Mouse (Mus musculus) adrenal gland, postnatal 25 days (tissue): ENCODE measurements around the gene Gm9958. TPM values are rescaled to one million over a fixed set of nuclear protein-coding genes. Genes with fewer than 3 reads are reported as not detected.

Source experiments
- DNase-seq: peaks from one replicate; pipeline ENCODE4 v3.0.0; 2021; ENCODE audit warnings: mixed read lengths
- long read RNA-seq: library from polyadenylated mRNA; stranded (forward); transcript quantifications from one replicate; pipeline ENCODE4 v2.0.0, GENCODE M21; 2021
- total RNA-seq: library from RNA; stranded (reverse); gene quantifications from 2 replicates; pipeline ENCODE4 v1.2.3, GENCODE M21; 2021

Gm9958 gene
- 4.2 and 5.9 TPM in 2 replicates for total RNA-seq
- long read RNA-seq, partial matches to known transcripts: 0 of 1 reads
- long read RNA-seq, other reads (novel, unspliced or antisense): 0 of 1 reads

DNA sequence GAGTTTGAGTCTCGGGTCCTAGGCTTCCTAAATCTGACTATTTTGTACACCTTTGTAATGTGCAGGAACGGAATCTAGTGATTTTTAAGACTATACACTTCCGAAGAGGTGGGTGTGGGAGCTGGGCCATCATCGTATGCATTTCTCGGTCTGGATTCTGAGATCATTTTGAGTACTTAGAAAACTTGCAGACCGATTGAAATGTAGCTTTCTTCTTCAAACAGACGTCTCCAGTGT, at the start of gene Gm9958:
TSS of gene Gm9958 (plus strand) at position 138 of the 237 bp plus-strand sequence.
- no peak for DNase-seq

DNA sequence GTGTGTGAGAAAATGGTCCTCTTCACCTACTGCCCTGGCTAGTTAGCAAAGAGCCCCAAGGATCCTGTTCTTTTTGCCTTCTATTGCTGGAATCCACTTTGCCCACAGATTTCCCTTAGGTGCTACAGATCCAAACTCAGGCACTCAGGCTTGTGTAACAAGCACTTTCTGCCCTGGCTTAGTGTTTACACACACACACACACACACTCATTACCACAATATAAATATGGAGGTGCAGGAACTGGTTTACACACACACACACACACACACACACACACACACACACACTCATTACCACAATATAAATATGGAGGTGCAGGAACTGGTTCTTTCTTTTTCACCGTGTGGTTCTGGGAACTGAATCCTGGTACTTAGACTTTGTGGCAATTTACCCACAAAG, 35.9 kb upstream of the Gm9958 start:
- no peak for DNase-seq

DNA sequence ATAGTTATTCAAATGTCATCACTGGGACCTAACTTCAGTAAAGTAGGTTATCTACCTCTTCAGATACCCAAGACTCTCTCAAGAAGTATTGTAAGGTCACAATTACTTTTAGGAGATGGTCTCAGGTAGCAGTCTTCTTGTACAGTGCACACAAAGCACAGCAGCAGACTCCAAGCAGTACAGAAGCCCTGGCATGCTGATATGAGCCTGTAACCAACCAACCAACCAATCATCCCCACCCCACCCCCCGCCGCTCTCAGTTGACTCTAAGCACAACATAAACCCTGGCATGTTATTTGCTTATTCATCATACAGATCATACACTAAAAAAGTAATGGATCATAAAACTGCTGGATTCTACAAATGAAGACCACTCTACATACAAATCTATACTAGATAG, 34.5 kb upstream of the Gm9958 start:
- DNase-seq: no peak

DNA sequence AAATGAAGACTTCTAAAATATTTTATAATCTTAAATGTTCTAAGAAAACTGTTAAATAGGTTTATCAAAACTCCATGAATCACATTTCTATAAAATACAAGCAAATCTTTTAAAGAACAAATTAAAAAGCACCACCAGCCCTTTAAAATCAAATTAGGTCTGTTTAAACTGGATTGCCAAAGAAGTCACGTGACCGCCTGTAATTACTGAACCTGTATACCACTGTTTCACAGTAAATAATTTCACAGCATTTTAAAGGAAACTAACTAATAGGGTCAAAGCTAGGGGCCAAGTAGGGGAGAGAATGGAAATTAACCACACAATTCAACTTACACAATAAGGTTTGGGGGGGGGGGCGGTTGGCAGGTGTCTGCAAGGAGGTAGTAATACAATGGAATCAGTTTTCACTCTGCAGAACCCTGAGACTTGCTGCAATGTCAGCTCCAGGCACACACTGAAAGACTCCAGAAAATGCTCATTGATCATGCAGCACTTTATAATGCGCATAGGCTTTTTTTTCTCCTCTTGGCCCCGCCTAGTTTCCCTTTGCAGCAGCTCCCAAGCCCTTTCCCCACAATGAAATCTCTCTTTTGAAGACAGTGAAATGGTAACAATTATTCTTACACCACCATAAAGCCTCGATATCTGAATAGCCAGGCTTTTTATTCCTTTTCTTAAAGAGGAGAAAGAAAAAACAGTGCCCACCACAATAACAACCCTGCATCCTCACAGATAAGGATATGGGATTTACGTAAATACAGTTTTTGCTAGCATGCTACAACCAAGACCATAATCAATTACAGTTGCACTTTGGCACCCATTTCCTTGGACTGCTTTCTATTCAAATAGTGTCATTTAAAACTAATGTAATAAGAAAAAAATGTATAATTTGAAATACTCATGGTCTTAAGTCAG, 28.6 kb upstream of the Gm9958 start:
- DNase-seq: no peak

DNA sequence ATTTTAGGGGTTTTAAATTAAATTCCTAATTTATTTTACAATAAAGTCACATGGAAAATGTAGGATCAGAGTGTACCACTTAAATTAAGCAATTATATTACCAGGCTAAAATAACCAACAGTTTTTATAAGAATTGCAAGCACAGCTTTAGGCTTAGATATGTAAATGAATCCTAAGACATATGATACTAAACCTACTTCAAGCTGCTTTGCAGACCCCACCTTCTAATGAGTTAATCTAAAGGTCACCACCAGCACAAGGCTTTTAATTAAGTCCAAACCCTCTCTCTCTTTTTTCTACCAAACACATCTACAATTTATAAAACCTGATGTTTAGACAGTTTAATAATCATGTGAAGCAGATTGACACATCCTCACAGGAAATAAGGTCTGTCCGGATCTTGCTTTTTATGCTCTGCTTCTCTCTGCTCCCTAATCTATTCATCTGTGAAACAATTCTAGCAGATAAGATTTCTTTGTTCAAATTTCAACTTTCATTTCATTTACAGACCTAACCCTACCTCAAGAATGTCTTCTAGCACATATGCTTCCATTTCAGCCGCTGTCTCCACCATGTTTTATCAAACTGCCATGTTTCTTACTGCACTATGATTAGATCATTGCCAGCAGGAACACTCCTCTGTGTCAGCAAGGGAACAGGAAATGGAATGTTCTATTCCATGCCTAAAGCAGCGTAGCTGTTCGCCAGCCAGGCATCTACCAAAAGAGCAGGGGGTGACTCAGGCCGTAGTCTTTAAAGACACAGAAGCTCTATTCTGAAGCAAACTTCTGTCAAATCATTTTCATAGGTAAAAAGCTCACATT, 27.7 kb upstream of the Gm9958 start:
- peak; percentile 64 for DNase-seq

DNA sequence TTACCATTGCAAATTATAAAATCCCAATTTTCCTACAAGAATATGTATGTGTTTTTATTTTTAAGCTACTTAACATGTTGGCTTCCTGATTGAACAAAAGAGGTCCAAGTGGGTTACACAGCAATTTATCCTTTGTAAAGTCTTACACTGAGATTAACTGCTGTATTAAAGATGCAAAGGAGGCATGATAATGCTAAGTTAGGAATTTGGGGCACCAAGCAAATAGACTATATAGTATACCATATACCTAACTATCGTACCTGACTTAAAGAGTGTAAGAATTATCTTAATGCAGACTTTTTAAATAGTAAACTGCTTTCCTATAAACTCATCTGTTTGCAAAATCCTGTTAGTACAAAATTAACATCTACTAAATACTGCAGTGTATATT, 27.1 kb upstream of the Gm9958 start:
- DNase-seq: no peak

DNA sequence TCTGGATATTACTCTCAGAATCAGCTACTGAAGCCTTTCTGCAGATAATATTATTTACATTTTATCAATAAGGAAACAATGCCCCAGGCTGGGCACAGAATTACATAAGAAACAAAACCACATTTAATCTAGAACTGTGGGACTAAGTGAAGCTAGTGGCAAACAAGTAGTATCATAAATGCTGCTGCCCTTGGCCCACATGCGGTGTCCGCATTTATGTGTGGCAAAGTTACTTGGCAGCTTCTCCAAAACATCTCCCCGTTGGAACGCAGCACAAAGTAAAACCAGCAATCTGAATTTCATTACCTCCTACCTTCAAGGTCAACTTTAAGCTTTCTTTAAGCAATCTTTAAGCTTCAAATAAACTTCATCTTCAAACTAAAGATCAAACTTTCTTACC, 26.2 kb upstream of the Gm9958 start:
- peak; percentile 16 for DNase-seq

DNA sequence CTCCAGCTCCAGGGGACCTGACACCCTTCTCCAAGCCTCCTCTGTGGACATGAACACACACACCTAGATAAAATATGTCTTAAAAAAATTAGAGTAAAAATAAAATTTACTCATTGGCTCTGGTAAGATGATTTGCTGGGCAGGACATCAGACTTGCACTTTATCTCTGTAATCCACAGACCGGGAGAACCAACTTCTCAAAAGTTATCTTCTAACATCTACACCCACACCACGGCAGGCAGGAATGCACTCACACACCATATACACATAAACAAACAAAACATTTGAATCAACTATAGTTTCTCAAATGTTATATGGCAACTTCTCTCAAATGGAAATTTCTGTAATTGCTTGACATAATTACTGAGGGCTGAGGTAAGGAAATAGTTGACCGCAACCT, 20.1 kb upstream of the Gm9958 start:
- no peak for DNase-seq

DNA sequence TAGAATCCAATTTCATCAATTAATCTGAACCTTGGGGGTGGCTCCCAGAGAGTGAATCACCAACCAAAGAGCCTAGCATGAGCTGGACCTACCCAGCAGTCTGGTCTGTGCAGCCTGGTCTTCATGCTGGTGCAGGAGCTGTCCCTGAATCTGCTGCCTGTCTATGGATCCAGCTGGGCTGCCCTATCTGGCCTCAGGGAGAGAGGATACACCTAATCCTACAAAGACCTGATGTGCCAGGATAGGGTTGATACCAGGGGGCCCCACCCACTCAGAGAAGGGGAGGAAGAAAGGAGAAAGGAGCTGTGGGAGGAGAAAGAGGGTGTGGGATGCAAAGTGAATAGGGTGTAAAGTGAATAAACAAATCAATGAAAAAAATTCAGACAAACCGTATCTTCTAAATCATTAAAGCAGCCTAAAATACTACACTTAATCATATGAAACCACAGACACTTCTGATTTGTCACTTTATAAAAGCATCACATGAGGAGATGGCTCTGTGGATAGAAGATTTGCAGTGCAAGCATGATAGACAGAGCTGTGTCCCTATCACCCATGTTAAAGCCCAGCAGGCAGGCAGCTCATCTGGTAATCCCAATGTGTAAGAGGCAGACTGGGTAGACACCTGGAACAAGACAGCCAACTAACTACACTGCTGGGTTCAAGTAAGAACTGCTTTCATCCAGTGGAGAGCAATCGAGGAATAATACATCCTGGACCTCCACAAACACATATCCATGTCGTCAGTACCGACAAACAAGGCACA, 13.3 kb upstream of the Gm9958 start:
- DNase-seq: no peak

DNA sequence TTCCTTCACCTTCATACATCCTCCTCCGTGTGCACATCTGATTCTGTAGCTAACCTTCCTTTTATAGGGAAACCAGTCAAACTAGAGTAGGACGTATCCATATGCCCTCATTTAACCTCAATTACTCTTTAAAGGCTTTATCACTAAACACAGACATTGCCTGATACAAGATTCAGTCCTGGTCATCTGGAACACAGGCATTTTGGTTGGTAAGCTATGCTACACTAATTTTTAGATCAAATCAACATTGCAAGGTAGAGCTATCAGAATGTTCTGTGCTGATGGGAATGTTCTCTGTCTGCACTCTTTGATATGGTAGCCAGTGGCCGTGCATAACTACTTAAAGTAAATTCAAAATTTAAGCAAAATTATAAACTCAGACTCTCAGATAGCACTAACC, 11.2 kb upstream of the Gm9958 start:
- no peak for DNase-seq

DNA sequence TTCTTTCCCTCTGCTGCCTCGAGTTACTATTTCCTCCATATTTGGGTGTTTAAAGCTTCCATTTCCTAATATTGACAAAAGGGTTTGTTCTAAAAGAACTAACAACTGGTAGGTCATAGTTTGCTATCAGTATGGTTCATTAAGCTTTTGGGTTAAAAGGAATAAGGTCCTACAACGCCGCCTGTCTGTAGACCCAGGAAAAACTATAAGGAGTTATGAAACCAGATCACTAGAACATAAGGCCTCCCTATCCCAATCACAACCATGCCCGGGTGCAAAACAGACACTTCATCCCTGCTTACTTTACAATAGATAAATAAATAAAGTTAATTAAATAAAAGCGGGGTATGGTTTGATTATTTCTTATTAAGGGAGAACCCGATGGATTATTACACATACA, 2.5 kb upstream of the Gm9958 start:
- peak; percentile 54 for DNase-seq

DNA sequence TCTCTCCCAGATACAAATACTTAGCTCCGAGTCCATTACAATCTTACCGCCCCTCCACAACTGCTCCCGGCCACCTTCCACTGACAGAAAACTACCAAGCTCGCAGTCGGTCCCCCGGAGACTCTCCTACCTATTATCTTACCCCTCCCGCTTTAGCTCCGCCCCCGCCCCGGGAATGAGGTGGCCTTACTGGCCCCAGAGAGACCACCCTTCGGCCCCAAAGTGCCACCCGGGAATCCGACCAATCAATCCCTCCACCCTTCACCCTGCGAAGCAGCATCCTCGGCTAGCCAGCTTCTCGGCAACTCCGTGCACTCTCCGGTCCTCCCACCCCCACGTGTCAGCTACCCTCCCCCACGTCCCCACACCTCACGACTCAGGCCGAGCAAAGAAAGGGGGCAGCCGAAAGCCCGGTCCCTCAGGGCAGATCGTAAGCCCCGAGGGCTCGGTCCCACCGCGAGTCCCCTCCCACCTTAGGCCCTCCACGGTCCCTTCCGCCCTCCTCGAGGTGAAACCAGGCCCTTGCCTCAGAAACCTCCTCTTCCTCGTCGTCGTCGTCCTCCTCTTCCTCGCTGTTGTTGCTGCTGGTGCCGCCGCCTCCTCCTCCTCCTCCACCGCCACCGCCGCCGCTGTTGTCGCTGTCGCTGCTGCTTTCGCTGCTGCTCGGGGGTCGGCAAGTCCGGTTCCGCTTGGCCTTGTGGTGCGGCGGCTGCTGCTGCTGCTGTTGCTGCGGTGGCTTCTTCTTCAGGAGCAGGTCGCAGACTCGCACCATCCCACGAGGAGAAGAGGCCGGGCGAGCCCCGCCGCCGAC, 1.7 kb upstream of the Gm9958 start:
- peak; percentile 62 for DNase-seq

DNA sequence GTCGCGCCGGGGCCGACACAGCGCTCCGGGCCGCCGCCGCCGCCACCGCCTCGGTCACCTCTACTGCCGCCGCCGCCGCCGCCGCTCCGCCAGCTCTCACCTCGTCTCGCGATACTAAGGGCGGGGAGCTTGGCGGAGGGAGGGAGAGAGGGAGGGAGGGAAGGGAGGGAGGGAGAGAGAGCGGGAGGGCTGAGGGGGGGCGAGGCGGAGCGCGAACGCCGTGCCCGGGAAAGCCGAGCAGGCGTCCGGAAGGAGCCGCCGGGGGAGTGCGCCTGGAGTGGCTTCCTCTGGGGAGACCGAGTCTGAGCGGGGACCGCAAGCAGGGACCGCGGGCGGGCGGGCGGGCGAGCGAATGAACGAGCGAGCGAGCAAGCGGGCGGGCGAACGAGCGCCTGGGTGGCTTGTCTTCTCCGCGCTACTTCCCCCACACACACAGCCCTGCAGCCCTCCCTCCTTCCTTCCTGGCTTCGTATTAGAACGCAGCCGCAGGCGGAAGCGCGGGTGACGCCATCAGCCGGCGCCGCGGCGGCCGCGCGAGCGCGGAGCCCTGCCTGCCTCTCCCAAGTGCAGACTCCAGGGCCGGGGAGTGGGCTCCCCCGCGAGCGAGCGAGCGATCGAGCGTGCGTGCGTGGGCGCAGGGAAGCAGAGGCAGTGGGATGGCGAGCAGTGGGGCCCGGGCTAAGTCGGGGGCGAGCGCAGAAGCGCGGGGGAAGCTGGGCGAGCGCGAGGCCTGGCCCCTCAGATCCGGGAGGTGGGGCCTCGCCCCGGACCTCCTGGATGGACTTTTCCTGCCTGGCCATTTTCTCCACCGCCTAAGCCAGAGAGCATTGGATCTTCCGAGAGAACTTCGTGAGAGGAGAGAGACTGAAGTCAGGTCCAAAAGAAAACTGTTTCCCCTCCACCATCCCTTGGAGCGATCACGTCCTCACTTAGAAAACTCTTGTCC, 610 bp upstream of the Gm9958 start, which contains the start of gene Ankrd17:
TSS of gene Ankrd17 (minus strand) at position 457 of the 946 bp plus-strand sequence.
- DNase-seq: peak; percentile 89

DNA sequence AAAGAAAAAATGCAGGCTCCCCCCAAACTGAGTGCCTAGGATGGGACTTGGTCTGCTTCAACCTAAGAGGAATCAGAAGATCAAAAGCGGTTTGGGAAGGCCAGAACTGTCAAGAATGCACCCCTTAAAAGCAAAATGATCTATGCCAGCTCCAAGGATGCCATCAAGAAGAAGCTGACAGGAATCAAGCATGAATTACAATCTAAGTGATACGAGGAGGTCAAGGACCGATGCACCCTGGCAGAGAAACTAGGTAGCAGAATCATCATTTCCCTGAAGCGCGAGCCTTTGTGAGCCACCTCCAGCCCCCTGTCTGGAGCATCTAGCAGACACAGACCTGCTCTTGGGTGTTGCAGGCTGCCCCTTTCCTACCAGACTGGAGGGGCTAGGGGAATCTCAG, 3.4 kb downstream of the Gm9958 start:
- DNase-seq: peak; percentile 16

DNA sequence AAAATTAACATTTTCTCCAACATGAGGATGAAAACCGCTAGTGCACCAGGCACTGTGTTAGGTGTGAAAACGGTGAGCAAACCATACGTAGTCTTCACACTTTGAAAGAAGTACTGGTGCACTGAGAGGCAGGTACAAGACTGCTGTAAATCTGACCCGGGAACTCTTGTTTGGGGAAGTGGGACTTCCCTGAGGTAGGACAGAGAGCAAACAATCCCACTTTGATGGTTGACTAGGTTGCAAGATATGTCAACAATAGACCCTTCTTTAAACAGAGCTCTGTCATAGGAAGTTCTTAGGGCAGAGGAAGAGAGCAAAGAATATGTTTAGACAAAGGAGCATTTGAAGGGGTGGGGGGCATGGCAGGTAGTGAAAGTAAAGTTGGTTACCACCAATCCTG, 6.7 kb downstream of the Gm9958 start:
- no peak for DNase-seq

DNA sequence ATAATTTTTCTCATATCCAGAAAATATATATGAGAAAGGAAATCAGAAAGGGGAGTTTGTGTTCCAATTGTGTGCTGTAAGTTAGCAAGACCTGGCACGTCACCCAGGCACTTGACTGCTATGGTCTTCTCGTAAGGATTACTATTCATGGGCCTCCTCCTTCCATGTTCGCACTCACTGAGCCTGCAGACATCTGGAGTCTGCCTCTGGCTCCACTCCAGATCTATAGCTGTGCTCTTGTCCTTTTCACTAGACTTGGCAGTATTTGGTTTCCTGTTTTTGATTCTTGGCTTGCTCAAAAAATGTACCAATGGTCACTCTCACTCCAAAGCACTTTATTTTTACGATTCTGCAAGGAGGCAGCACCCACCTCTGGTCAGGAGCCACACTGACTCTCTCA, 14.5 kb downstream of the Gm9958 start:
- DNase-seq: no peak

DNA sequence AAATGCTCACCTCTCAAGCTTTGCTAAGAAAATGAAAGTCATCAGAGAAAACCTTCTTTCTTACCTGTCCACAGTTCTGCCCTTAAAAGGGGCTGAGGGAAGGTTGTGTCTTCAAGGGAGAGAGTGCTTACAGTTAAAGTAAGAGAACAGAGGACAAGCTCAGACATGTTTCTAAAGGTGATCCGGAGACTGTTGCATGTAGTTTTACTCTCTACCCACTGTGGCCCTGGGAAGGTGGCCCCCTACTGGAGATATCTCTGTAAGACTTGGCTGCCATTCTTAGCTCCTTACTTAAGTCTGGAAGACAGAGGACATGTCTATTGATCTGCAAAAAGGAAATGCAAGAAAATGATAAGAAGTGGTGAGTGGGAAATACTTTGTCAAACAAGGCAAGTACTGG, 16.1 kb downstream of the Gm9958 start:
- peak; percentile 16 for DNase-seq

DNA sequence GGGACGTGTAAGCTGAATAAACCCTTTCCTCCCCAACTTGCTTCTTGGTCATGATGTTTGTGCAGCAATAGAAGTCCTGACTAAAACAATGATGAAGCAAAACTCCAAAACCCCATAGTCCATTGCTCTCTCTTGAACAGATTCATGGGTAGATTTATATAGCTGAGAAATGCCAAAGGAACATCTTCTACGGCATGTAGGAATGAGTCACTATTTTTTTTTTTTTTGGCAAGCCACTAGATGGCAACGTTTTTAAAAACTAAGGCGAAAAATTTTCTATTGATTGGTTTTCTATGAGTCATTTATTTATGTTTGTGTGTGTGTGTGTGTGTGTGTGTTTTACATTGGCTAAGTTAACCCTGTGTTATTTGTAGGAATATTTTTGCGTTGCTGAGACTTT, 26.8 kb downstream of the Gm9958 start:
- no peak for DNase-seq

DNA sequence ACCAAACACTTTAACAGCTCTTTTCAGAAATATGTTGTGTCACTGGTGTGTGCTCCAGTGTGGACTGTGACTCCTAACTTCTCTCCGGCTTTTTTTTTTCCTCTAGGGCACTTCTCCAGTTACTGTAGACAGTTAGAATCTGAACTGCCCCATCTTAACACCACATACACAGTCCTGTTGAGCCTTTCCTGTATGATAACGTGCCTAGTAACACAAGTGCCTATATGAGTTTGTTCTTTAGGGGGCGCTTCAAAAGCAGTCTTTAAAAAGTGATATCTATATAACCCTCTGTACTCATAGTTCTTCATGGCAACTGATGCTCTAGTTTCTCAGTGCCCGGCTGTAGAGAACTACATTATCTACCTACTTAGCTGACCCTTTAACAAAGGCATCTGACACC, 27.3 kb downstream of the Gm9958 start:
- DNase-seq: no peak

DNA sequence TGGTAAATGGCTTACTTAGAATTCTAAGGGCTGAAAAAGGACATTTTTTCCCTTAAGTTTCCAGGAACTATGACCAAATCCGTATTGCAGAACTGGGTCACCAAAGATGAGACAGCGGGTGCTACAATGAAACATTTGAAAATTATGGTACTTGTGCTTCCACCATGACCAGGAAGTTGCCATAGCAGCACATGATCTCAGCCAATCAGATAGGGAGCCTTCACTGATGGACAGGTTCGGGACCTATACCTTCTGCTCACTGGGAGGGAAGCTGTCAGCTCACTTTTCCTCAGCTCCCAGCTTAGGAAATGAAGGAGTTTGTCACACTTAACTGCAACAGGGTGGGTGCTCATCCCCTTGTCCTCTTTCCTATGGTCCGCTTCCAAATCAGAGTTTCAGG, 29.8 kb downstream of the Gm9958 start:
- DNase-seq: no peak

DNA sequence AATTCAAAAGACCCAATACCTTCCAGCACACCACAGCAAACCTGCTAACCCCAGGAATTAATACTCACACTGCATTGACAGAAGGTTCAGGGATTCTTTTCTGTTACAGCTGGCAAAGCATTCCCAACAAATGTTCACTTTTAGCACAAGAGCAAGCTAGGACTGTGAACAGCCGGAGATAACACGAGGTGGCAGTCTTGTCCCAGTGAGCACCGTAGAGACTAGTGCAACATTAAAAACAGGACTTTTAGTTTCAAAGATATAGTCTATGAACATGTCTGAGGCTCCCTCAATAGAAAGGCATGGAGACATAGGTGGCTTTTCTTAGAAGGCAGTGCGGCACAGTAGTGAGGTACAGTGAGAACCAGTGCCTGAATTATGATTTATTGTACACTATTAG, 38.2 kb downstream of the Gm9958 start:
- no peak for DNase-seq
